Mouse (Mus musculus): Measurements from ENCODE around the gene Nuak1. TPM values are rescaled to one million over a fixed set of nuclear protein-coding genes. Genes with fewer than 3 reads are reported as not detected.

Nuak1 gene
- polyA plus RNA-seq, 1 experiment from 2014 or later, result 3.3 TPM

DNA sequence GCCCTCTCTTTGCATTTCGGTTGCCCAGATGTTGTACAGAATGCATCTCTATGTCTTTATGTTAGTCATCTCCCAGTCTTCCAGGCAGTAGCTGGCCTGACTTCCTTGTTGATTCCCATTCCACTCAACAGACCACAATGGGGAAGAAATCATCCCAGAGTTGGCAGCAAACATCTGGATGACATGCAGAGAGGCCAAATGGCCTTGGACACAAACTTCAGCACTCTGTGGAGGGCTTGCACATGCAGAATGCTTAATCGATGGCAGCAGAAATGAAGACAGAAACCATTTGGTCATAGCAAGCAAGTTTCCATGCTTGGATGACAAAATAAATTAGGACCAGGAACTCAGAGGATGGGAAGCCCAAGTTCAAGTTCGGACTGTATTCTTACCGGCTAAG is 79.4 kb downstream of the Nuak1 start:
- Histone ChIP-seq H3K4me2 (no peak overlapping the region), H3K36me3 (no peaks in the 10 kb centered on the region), H3K9me3 (no peaks in the 10 kb centered on the region), H3K9ac (replicated peaks) (no peak overlapping the region), H3K4me3 (replicated peaks) (no peak overlapping the region), H3K4me1 (replicated peaks) (0 out of 2 replicates have a peak, but pooled peaks cover 3% of the 10 kb centered on the region), H3K27me3 (no peaks in the 10 kb centered on the region), H3K27ac (no peak overlapping the region)
- WGBS, result 95% methylated on average over 4 of the region's 4 CpGs
- ATAC-seq (ENCODE audit: insufficient number of reproducible peaks, insufficient read depth, low FRiP score, low TSS enrichment, low read depth), result no peak

DNA sequence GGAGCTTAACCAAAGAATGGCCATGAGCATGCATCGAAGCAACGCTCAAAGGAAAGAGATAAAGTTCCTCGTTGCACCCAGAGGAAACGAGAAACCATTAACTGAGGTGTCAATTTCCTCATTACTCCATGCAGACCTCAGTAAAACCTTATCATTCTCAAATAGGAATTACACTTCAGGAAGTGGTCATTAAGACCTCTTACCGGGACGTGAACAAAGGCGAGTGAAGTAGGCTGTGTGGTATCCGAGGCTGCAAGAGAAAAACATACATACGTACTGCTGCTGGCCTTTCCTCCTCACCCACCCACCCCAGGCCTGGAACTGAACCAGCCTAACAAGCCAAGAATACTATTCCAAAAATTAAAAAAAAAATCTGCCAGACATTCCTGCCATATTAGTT is 80.0 kb downstream of the Nuak1 start:
- ATAC-seq (ENCODE audit: insufficient number of reproducible peaks, insufficient read depth, low FRiP score, low TSS enrichment, low read depth), result no peak
- no peak overlapping the region for H3K9ac ChIP-seq (replicated peaks)
- H3K4me3 ChIP-seq (replicated peaks), result no peak overlapping the region
- no peaks in the 10 kb centered on the region for H3K9me3 ChIP-seq
- no peak overlapping the region for H3K27ac ChIP-seq
- H3K4me2 ChIP-seq, result no peak overlapping the region
- no peaks in the 10 kb centered on the region for H3K27me3 ChIP-seq
- no peaks in the 10 kb centered on the region for H3K36me3 ChIP-seq
- no peaks in the 10 kb centered on the region for H3K4me1 ChIP-seq (replicated peaks)
- WGBS, result 75% methylated on average over 9 of the region's 9 CpGs

DNA sequence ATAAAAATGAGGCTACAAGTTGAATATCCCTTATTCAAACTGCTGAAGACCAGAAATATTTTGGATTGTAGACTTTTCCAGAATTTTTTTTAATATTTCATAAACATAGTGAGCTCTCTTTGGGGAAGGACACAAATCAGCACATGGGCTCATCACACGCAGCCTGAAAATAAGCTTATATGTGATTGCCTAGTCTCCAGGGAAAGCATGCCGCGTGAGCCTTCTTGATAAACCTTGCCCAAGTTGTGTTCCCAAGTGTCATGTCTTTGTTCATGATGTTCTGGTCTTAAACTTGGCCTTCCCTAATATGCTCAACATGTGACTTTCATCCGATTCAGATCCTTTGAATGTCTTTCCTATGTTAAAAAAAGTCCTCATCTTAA is 81.7 kb downstream of the Nuak1 start:
- H3K36me3 ChIP-seq, result no peaks in the 10 kb centered on the region
- WGBS, result 93% methylated on average over 4 of the region's 4 CpGs
- ATAC-seq (ENCODE audit: insufficient number of reproducible peaks, insufficient read depth, low FRiP score, low TSS enrichment, low read depth), result no peak

GRCm38 (mm10) chr10:84357997-84358737 is 82.2 kb downstream of the Nuak1 start:
- no peak overlapping the region for H3K4me3 ChIP-seq (replicated peaks)
- H3K4me1 ChIP-seq (replicated peaks), result no peaks in the 10 kb centered on the region
- H3K27ac ChIP-seq, result no peak overlapping the region
- no peaks in the 10 kb centered on the region for H3K36me3 ChIP-seq
- no peaks in the 10 kb centered on the region for H3K9me3 ChIP-seq
- H3K9ac ChIP-seq (replicated peaks), result no peak overlapping the region
- H3K4me2 ChIP-seq, result no peak overlapping the region
- no peak for ATAC-seq (ENCODE audit: insufficient number of reproducible peaks, insufficient read depth, low FRiP score, low TSS enrichment, low read depth)
- WGBS, result 64% methylated on average over 4 of the region's 4 CpGs
- H3K27me3 ChIP-seq, result no peaks in the 10 kb centered on the region

More for the DNA sequence above, 81.7 kb downstream of the Nuak1 start:
- no peaks in the 10 kb centered on the region for H3K9me3 ChIP-seq
- H3K4me2 ChIP-seq, result no peak overlapping the region
- H3K9ac ChIP-seq (replicated peaks), result no peak overlapping the region
- H3K4me3 ChIP-seq (replicated peaks), result no peak overlapping the region
- no peak overlapping the region for H3K27ac ChIP-seq
- no peaks in the 10 kb centered on the region for H3K4me1 ChIP-seq (replicated peaks)
- no peaks in the 10 kb centered on the region for H3K27me3 ChIP-seq

DNA sequence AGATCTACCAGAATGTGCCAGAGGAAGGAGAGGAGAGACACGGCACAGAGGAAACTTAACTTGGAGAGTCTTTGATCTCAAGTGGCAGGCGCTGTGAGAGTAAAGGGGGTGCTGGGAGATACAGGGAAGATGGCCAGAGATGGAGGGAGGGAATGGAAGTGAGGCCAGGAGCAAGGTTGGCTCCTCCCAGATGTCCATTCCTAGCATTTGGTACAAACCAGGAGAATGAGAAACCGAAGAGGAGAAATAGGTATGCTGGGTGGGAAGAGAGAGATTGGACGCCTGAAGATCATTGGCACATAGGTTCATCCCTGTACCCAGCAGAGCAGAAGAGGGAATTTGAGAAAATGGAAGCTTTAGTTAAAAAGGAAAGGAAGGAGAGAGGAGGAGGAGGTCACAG is 82.8 kb downstream of the Nuak1 start:
- Histone ChIP-seq H3K9ac (replicated peaks) (no peak overlapping the region), H3K36me3 (no peaks in the 10 kb centered on the region), H3K27ac (no peak overlapping the region), H3K9me3 (no peaks in the 10 kb centered on the region), H3K27me3 (no peaks in the 10 kb centered on the region), H3K4me1 (replicated peaks) (no peaks in the 10 kb centered on the region), H3K4me2 (no peak overlapping the region), H3K4me3 (replicated peaks) (no peak overlapping the region)
- ATAC-seq (ENCODE audit: insufficient number of reproducible peaks, insufficient read depth, low FRiP score, low TSS enrichment, low read depth), result no peak
- WGBS, result 74% methylated on average over 4 of the region's 4 CpGs

- no peak overlapping the region for H3K4me2 ChIP-seq
- no peak overlapping the region for H3K9ac ChIP-seq (replicated peaks)
- ATAC-seq (ENCODE audit: insufficient number of reproducible peaks, insufficient read depth, low FRiP score, low TSS enrichment, low read depth), result no peak
- H3K4me3 ChIP-seq (replicated peaks), result no peak overlapping the region
- no peak overlapping the region for H3K27ac ChIP-seq
- no peaks in the 10 kb centered on the region for H3K27me3 ChIP-seq
- no peaks in the 10 kb centered on the region for H3K36me3 ChIP-seq
- H3K9me3 ChIP-seq, result no peaks in the 10 kb centered on the region
- no peaks in the 10 kb centered on the region for H3K4me1 ChIP-seq (replicated peaks)
- 63% methylated on average over 6 of the region's 6 CpGs for WGBS
These were observed 86.1 kb downstream of the Nuak1 start for GRCm38 (mm10) chr10:84354323-84354722.

DNA sequence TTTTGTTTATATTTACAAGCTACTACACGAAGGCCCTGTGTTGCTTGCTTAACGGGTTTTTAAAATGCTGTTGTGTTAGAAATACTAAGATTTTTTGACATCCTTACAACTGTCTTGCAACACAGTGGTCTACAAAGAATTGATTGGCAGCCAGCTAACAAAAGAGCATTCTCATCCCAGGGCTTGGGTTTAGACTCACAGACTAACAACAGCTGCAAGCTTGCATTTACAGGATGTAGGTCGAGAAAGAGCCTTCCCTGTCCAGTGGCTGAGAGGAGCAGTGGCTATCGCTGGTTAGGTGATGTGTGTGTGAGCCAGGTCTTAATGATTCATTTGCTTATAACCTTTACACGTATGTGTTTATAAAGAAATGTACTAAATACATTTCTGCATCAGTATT is 94.7 kb downstream of the Nuak1 start:
- Histone ChIP-seq H3K9ac (replicated peaks) (no peak overlapping the region), H3K27me3 (no peaks in the 10 kb centered on the region), H3K9me3 (0 out of 2 replicates have a peak, but pooled peaks cover 5% of the 10 kb centered on the region), H3K36me3 (no peaks in the 10 kb centered on the region), H3K4me3 (replicated peaks) (no peak overlapping the region), H3K4me1 (replicated peaks) (no peaks in the 10 kb centered on the region; the same call in 1 of the 2 replicates), H3K4me2 (no peak overlapping the region), H3K27ac (no peak overlapping the region)
- WGBS, result 70% methylated on average over 5 of the region's 5 CpGs
- ATAC-seq (ENCODE audit: insufficient number of reproducible peaks, insufficient read depth, low FRiP score, low TSS enrichment, low read depth), result no peak

- no peak overlapping the region for H3K4me3 ChIP-seq (replicated peaks)
- no peak overlapping the region for H3K9ac ChIP-seq (replicated peaks)
- H3K36me3 ChIP-seq, result no peaks in the 10 kb centered on the region
- no peak for ATAC-seq (ENCODE audit: insufficient number of reproducible peaks, insufficient read depth, low FRiP score, low TSS enrichment, low read depth)
- 95% methylated on average over 2 of the region's 2 CpGs for WGBS
- H3K9me3 ChIP-seq, result 0 out of 2 replicates have a peak, but pooled peaks cover 5% of the 10 kb centered on the region
- no peak overlapping the region for H3K4me2 ChIP-seq
- no peak overlapping the region for H3K27ac ChIP-seq
- H3K4me1 ChIP-seq (replicated peaks), result no peaks in the 10 kb centered on the region; the same call in 1 of the 2 replicates
- H3K27me3 ChIP-seq, result no peaks in the 10 kb centered on the region
These were observed 96.9 kb downstream of the Nuak1 start for GRCm38 (mm10) chr10:84343536-84343935.

DNA sequence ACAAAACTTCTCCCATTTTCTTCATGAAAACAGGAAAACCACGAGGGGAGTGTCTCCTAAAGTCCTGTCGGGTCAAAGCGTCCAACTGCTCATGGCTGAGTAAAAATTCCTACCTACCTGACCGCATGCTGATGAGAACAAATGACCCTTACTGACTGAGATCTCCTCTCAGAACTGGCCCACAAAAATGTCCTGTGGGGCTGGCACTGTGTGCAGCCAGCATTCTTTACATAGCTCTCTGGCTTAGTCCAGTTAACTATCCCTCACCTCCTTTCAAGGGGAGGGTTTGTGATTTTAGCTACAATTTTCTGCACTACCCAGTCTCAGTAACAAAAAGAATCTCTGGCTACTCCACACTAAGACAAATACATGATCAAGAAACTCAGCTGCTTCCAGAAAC is 100.9 kb downstream of the Nuak1 start:
- Histone ChIP-seq H3K4me1 (replicated peaks) (no peaks in the 10 kb centered on the region), H3K27ac (no peak overlapping the region), H3K4me3 (replicated peaks) (no peak overlapping the region), H3K9ac (replicated peaks) (no peak overlapping the region), H3K4me2 (no peak overlapping the region), H3K36me3 (no peaks in the 10 kb centered on the region), H3K9me3 (0 out of 2 replicates have a peak, but pooled peaks cover 5% of the 10 kb centered on the region), H3K27me3 (no peaks in the 10 kb centered on the region)
- ATAC-seq (ENCODE audit: insufficient number of reproducible peaks, insufficient read depth, low FRiP score, low TSS enrichment, low read depth), result no peak
- WGBS, result 76% methylated on average over 4 of the region's 4 CpGs

GRCm38 (mm10) chr10:84338752-84339151 is 101.6 kb downstream of the Nuak1 start:
- no peak overlapping the region for H3K27ac ChIP-seq
- 87% methylated on average over 3 of the region's 3 CpGs for WGBS
- H3K27me3 ChIP-seq, result no peaks in the 10 kb centered on the region
- H3K4me2 ChIP-seq, result no peak overlapping the region
- H3K9ac ChIP-seq (replicated peaks), result no peak overlapping the region
- H3K4me3 ChIP-seq (replicated peaks), result no peak overlapping the region
- no peaks in the 10 kb centered on the region for H3K4me1 ChIP-seq (replicated peaks)
- 0 out of 2 replicates have a peak, but pooled peaks cover 3% of the 10 kb centered on the region for H3K9me3 ChIP-seq
- H3K36me3 ChIP-seq, result no peaks in the 10 kb centered on the region
- ATAC-seq (ENCODE audit: insufficient number of reproducible peaks, insufficient read depth, low FRiP score, low TSS enrichment, low read depth), result no peak

DNA sequence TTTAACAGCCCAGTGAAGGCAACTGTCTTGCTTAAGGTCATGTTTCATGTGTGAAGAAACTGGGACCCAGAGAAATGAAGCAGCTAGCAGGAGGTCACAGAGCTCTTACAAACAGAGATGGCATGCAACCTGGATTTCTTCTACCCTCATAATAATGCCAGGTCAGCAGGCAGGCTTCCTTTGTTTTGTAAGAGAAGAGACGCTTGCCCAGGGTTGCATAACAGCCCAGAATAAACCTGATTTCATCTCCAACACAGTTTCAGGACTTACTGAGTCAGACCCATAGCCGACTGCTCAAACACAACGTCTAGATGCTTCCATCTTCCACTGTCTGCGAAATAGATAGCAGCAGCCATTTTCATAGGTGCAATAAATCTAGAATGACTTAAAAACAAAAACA is 105.0 kb downstream of the Nuak1 start:
- ATAC-seq (ENCODE audit: insufficient number of reproducible peaks, insufficient read depth, low FRiP score, low TSS enrichment, low read depth), result no peak
- Histone ChIP-seq H3K4me1 (replicated peaks) (no peaks in the 10 kb centered on the region), H3K4me2 (no peak overlapping the region), H3K9me3 (peaks cover 7% of the 10 kb centered on the region; the same call in 1 of the 2 replicates), H3K36me3 (no peaks in the 10 kb centered on the region), H3K27me3 (no peaks in the 10 kb centered on the region), H3K9ac (replicated peaks) (no peak overlapping the region), H3K27ac (no peak overlapping the region), H3K4me3 (replicated peaks) (no peak overlapping the region)
- WGBS, result 88% methylated on average over 4 of the region's 4 CpGs

- H3K27ac ChIP-seq, result no peak overlapping the region
- peaks cover 7% of the 10 kb centered on the region; the same call in 1 of the 2 replicates for H3K9me3 ChIP-seq
- no peak for ATAC-seq (ENCODE audit: insufficient number of reproducible peaks, insufficient read depth, low FRiP score, low TSS enrichment, low read depth)
- WGBS, result 65% methylated on average over 7 of the region's 7 CpGs
- H3K4me1 ChIP-seq (replicated peaks), result peaks cover 7% of the 10 kb centered on the region
- H3K4me3 ChIP-seq (replicated peaks), result no peak overlapping the region
- H3K9ac ChIP-seq (replicated peaks), result no peak overlapping the region
- H3K4me2 ChIP-seq, result no peak overlapping the region
- H3K36me3 ChIP-seq, result no peaks in the 10 kb centered on the region
- no peaks in the 10 kb centered on the region for H3K27me3 ChIP-seq
These were observed 110.6 kb downstream of the Nuak1 start for GRCm38 (mm10) chr10:84329822-84330221.
